Mouse (Mus musculus) heart, embryonic 16.5 days (tissue): Measurements from ENCODE around the gene Gusb. TPM values are rescaled to one million over a fixed set of nuclear protein-coding genes. Genes with fewer than 3 reads are reported as not detected.
"Not testable (repeated sequence)": the region's sequence is repeated elsewhere in the genome, so short reads cannot be mapped to it uniquely, and the experiment has no call there.

ENCODE experiments used
- ATAC-seq: fragments of 200-750 bp; cut with Nextera tagmentation; replicated peaks from 2 replicates; pipeline ENCODE4 v1.8.0; 2017; ENCODE audit warnings: moderate number of reproducible peaks; ENCODE audit not compliant: insufficient read depth, low FRiP score; ENCODE audit errors: extremely low read depth
- H3K27ac ChIP-seq: fragments of 300-500 bp; sonication (generic); 2 replicates; pipeline ENCODE4 v1.5.1; 2014; ENCODE audit warnings: mild to moderate bottlenecking, low read length, control low read depth, moderate library complexity
- H3K27me3 ChIP-seq: fragments of 300-500 bp; sonication (generic); 2 replicates; pipeline ENCODE4 v1.6.1; 2014; ENCODE audit warnings: low read length, mixed read lengths; ENCODE audit not compliant: control insufficient read depth, insufficient read depth
- H3K36me3 ChIP-seq: fragments of 300-500 bp; sonication (generic); 2 replicates; pipeline ENCODE4 v1.6.1; 2014; ENCODE audit not compliant: control insufficient read depth, insufficient read depth
- H3K4me1 ChIP-seq: fragments of 300-500 bp; sonication (generic); 2 replicates; pipeline ENCODE4 v1.6.1; 2014; ENCODE audit warnings: low read length, mixed read lengths; ENCODE audit not compliant: control insufficient read depth, insufficient read depth
- H3K4me2 ChIP-seq: fragments of 300-500 bp; sonication (generic); 2 replicates; pipeline ENCODE4 v1.6.1; 2014; ENCODE audit warnings: low read depth, mild to moderate bottlenecking, control low read depth, low read length
- H3K4me3 ChIP-seq: fragments of 300-500 bp; sonication (generic); 2 replicates; pipeline ENCODE4 v1.5.1; 2014; ENCODE audit warnings: mild to moderate bottlenecking, control low read depth, low read length
- H3K9ac ChIP-seq: fragments of 300-500 bp; sonication (generic); 2 replicates; pipeline ENCODE4 v1.6.1; 2014; ENCODE audit warnings: low read length, control low read depth
- H3K9me3 ChIP-seq: fragments of 300-500 bp; sonication (generic); replicated peaks from 2 replicates; pipeline ENCODE4 v1.6.1; 2016; ENCODE audit warnings: low read length; ENCODE audit not compliant: control insufficient read depth
- WGBS: fragments of 180-500 bp; shearing (Covaris S2); extraction: QIAGEN DNeasy Blood & Tissue Kit; methylation state at CpG from one replicate; pipeline ENCODE4 v1.1.7; 2014; 5-methylcytosine and 5-hydroxymethylcytosine counted together
- polyA plus RNA-seq: library from polyadenylated mRNA; unstranded; fragments of >200 nt; fragmentation: Nextera tagmentation; extraction: Ambion mirVana; gene quantifications from 2 replicates; pipeline ENCODE4 v1.2.1, GENCODE M21; 2015

Gene Gusb
- polyA plus RNA-seq, 1 experiment from 2014 or later, result 36.8 TPM

DNA sequence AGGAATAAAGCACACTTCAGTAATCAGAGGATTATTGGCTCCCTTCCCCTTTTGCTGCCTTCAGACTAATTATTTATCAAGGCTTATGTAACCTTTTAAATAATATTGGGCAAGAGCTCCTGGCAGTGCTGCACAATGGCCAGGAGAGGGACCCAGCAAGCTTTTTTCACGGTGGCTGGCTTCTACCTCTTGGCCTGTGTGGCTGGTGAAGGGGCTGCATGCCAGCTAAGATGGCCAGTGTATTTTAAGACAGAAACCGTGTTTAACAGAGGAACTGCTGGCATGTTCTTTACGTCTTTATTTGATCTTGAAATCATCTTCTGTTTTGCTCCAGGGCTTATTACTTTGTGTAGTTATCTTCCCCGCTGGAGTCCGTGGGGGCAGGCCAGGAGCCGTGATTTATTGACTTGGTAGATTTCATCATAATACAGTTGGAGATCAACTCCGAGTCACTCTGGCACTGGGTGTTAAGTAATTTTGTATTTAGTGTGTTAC is 41.4 kb upstream of the Gusb start:
- Histone ChIP-seq H3K27ac (no peak overlapping the region), H3K4me2 (no peak overlapping the region), H3K4me1 (peaks cover 7% of the 10 kb centered on the region; the same call in 1 of the 2 replicates), H3K27me3 (peaks cover 29% of the 10 kb centered on the region), H3K36me3 (peaks cover 36% of the 10 kb centered on the region), H3K4me3 (no peak overlapping the region), H3K9me3 (no peaks in the 10 kb centered on the region; the same call in 1 of the 2 replicates), H3K9ac (no peak overlapping the region)
- WGBS, result 73% methylated on average over 7 of the region's 7 CpGs
- ATAC-seq, result no peak

DNA sequence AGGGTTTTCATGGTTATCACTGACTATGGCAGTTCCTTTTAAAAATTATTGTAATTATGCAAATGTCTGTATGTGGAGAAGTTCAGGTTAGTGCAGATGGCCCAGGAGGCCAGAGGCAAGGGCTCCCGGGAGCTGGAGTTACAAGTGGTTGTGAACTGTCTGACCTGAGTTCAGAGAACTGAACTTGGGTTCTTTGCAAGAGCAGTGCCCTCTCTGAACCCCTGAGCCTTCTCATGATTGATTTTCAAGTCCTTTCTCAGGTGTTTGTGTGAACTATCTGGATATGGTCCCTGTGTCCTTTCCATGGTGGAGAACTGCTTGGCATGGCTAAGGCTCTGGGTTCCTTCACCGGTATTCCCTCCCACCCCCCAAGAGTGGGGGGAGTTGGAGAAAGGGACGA is 40.9 kb upstream of the Gusb start:
- Histone ChIP-seq H3K36me3 (peaks cover 36% of the 10 kb centered on the region), H3K9me3 (no peaks in the 10 kb centered on the region; the same call in 1 of the 2 replicates), H3K27me3 (peaks cover 25% of the 10 kb centered on the region), H3K4me2 (no peak overlapping the region), H3K4me1 (peaks cover 7% of the 10 kb centered on the region; the same call in 1 of the 2 replicates), H3K27ac (no peak overlapping the region), H3K9ac (no peak overlapping the region), H3K4me3 (no peak overlapping the region)
- ATAC-seq, result no peak
- 86% methylated on average over 3 of the region's 3 CpGs for WGBS

GRCm38 (mm10) chr5:130041262-130041661 is 38.4 kb upstream of the Gusb start:
- Histone ChIP-seq H3K36me3 (peaks cover 25% of the 10 kb centered on the region), H3K4me2 (no peak overlapping the region), H3K9ac (no peak overlapping the region), H3K4me3 (no peak overlapping the region), H3K9me3 (no peaks in the 10 kb centered on the region), H3K27me3 (peaks cover 22% of the 10 kb centered on the region), H3K27ac (no peak overlapping the region), H3K4me1 (0 out of 2 replicates have a peak, but pooled peaks cover 4% of the 10 kb centered on the region)
- ATAC-seq, result no peak
- 91% methylated on average over 4 of the region's 4 CpGs for WGBS

DNA sequence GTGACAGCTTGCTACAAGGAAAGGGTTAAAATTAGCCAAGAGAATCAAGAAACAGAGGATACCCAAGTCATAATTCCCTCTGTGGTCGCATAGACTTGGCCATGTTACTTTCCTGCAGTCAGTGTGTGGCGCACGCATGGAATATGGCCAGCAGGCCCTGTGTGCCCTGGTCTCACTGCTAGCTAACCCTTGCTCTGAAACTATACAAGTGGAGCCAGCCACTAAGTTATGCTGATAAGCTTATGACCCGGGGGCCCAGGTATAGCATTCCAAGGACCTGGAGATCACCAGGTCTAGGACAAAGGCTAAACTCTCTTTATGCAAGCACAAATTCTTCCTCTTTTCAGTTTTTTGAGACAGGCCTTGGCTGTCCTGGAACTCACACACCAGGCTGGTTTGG is 37.9 kb upstream of the Gusb start:
- Histone ChIP-seq H3K4me2 (no peak overlapping the region), H3K27me3 (peaks cover 21% of the 10 kb centered on the region), H3K4me3 (no peak overlapping the region), H3K36me3 (peaks cover 25% of the 10 kb centered on the region), H3K9ac (no peak overlapping the region), H3K4me1 (0 out of 2 replicates have a peak, but pooled peaks cover 3% of the 10 kb centered on the region), H3K9me3 (no peaks in the 10 kb centered on the region), H3K27ac (no peak overlapping the region)
- ATAC-seq, result no peak
- 88% methylated on average over 4 of the region's 4 CpGs for WGBS

- H3K27me3 ChIP-seq, result peaks cover 3% of the 10 kb centered on the region
- no peak overlapping the region for H3K4me2 ChIP-seq
- H3K9me3 ChIP-seq, result no peaks in the 10 kb centered on the region
- ATAC-seq, result peak; percentile 78
- H3K36me3 ChIP-seq, result peaks cover 29% of the 10 kb centered on the region
- H3K27ac ChIP-seq, result no peak overlapping the region
- H3K9ac ChIP-seq, result no peak overlapping the region
- H3K4me3 ChIP-seq, result no peak overlapping the region
- WGBS, result 56% methylated on average over 19 of the region's 19 CpGs
- H3K4me1 ChIP-seq, result 0 out of 2 replicates have a peak, but pooled peaks cover 3% of the 10 kb centered on the region
These were observed 35.1 kb upstream of the Gusb start for GRCm38 (mm10) chr5:130037752-130038455.

- 78% methylated on average over 2 of the region's 2 CpGs for WGBS
- not testable (repeated sequence) for H3K4me2 ChIP-seq, H3K27ac ChIP-seq, ATAC-seq, H3K9me3 ChIP-seq, H3K9ac ChIP-seq, H3K4me1 ChIP-seq, H3K27me3 ChIP-seq, H3K4me3 ChIP-seq
- H3K36me3 ChIP-seq, result peaks cover 18% of the 10 kb centered on the region
These were observed 33.5 kb upstream of the Gusb start for GRCm38 (mm10) chr5:130036300-130036699.

- Histone ChIP-seq H3K4me3 (no peak overlapping the region), H3K27me3 (no peaks in the 10 kb centered on the region), H3K4me1 (peaks cover 6% of the 10 kb centered on the region; the same call in 1 of the 2 replicates), H3K27ac (no peak overlapping the region), H3K36me3 (peaks cover 9% of the 10 kb centered on the region; the same call in 1 of the 2 replicates), H3K9me3 (no peaks in the 10 kb centered on the region), H3K9ac (no peak overlapping the region), H3K4me2 (no peak overlapping the region)
- 66% methylated on average over 2 of the region's 2 CpGs for WGBS
- no peak for ATAC-seq
These were observed 31.0 kb upstream of the Gusb start for GRCm38 (mm10) chr5:130033869-130034268.

- no peak for ATAC-seq
- 0 out of 2 replicates have a peak, but pooled peaks cover 3% of the 10 kb centered on the region for H3K27me3 ChIP-seq
- H3K4me1 ChIP-seq, result peaks cover 3% of the 10 kb centered on the region; the same call in 1 of the 2 replicates
- WGBS, result 92% methylated on average over 19 of the region's 19 CpGs
- peaks cover 9% of the 10 kb centered on the region; the same call in 1 of the 2 replicates for H3K36me3 ChIP-seq
- H3K4me2 ChIP-seq, result no peak overlapping the region
- H3K9me3 ChIP-seq, result no peaks in the 10 kb centered on the region
- H3K9ac ChIP-seq, result no peak overlapping the region
- no peak overlapping the region for H3K4me3 ChIP-seq
- no peak overlapping the region for H3K27ac ChIP-seq
These were observed 28.9 kb upstream of the Gusb start for GRCm38 (mm10) chr5:130031410-130032390.
